Mouse (Mus musculus) MEL (cell line): ENCODE results near the gene Cbarp. TPM values are rescaled to one million over a fixed set of nuclear protein-coding genes. Genes with fewer than 3 reads are reported as not detected.

Source experiments
- DNase-seq: peaks from one replicate; pipeline ENCODE4 v3.0.0; 2011; ENCODE audit warnings: low read depth, low spot score
- H3K27ac ChIP-seq: 2 replicates; pipeline ENCODE4 v1.5.1; 2012; ENCODE audit warnings: low read depth, mild to moderate bottlenecking, control low read depth, low read length, moderate library complexity; ENCODE audit not compliant: control insufficient read depth
- H3K27me3 ChIP-seq, 2 experiments: fragments of 150-350 bp in 1 of 2; sonication (generic) in 1 of 2; 2 replicates each; pipeline ENCODE4 v1.6.1; 2012; ENCODE audit warnings: low read length in 2 of 2, mild to moderate bottlenecking in 2 of 2, improper control_type of control experiment in 1 of 2, moderate library complexity in 1 of 2; ENCODE audit not compliant: insufficient read depth in 2 of 2, control insufficient read depth in 1 of 2
- H3K36me3 ChIP-seq, 2 experiments: 2 replicates each; pipeline ENCODE4 v1.6.1; 2012 to 2014; ENCODE audit warnings: low read length in 2 of 2, improper control_type of control experiment in 1 of 2, inconsistent platforms in 1 of 2, mild to moderate bottlenecking in 1 of 2; ENCODE audit not compliant: insufficient read depth in 2 of 2, control insufficient read depth in 1 of 2
- H3K4me1 ChIP-seq, 2 experiments: fragments of 150-350 bp in 1 of 2; sonication (generic) in 1 of 2; 2 replicates each; pipeline ENCODE4 v1.6.1; 2012; ENCODE audit warnings: low read length in 2 of 2, improper control_type of control experiment in 1 of 2, mild to moderate bottlenecking in 1 of 2; ENCODE audit not compliant: insufficient read depth in 2 of 2, control insufficient read depth in 1 of 2
- H3K4me3 ChIP-seq, 2 experiments: fragments of 150-350 bp in 1 of 2; sonication (generic) in 1 of 2; 2 replicates each; pipeline ENCODE4 v1.5.1; 2012; ENCODE audit warnings: low read depth in 2 of 2, low read length in 2 of 2, mild to moderate bottlenecking in 2 of 2, moderate library complexity in 2 of 2, control low read depth in 1 of 2, improper control_type of control experiment in 1 of 2; ENCODE audit not compliant: control insufficient read depth in 1 of 2, insufficient read depth in 1 of 2
- H3K79me2 ChIP-seq: 2 replicates; pipeline ENCODE4 v1.6.1; 2012; ENCODE audit warnings: mild to moderate bottlenecking, low read length, moderate library complexity; ENCODE audit not compliant: control insufficient read depth, poor library complexity, insufficient read depth
- H3K9ac ChIP-seq: 2 replicates; pipeline ENCODE4 v1.6.1; 2012; ENCODE audit warnings: low read depth, mild to moderate bottlenecking, control low read depth, low read length, moderate library complexity; ENCODE audit not compliant: control insufficient read depth, poor library complexity, severe bottlenecking
- H3K9me3 ChIP-seq: fragments of 150-350 bp; sonication (generic); replicated peaks from 2 replicates; pipeline ENCODE4 v1.6.1; 2012; ENCODE audit warnings: mild to moderate bottlenecking, low read length, improper control_type of control experiment, moderate library complexity; ENCODE audit not compliant: insufficient read depth
- CHD1 ChIP-seq: IDR thresholded peaks from 2 replicates; pipeline ENCODE4 v1.6.1; 2012; ENCODE audit warnings: low read depth, mild to moderate bottlenecking, inconsistent platforms, low read length, improper control_type of control experiment
- CHD2 ChIP-seq: IDR thresholded peaks from 2 replicates; pipeline ENCODE4 v1.6.1; 2011; ENCODE audit warnings: low read length, improper control_type of control experiment
- E2F4 ChIP-seq: IDR thresholded peaks from 2 replicates; pipeline ENCODE4 v1.6.1; 2011; ENCODE audit warnings: low read depth, low read length, improper control_type of control experiment, borderline replicate concordance
- ETS1 ChIP-seq: IDR thresholded peaks from 2 replicates; pipeline ENCODE4 v1.6.1; 2012; ENCODE audit warnings: low read depth, mild to moderate bottlenecking, inconsistent platforms, low read length, improper control_type of control experiment, moderate library complexity
- GABPA ChIP-seq: IDR thresholded peaks from 2 replicates; pipeline ENCODE4 v1.6.1; 2012; ENCODE audit warnings: low read depth, mild to moderate bottlenecking, inconsistent platforms, low read length, improper control_type of control experiment, moderate library complexity
- HCFC1 ChIP-seq: IDR thresholded peaks from 2 replicates; pipeline ENCODE4 v1.6.1; 2012; ENCODE audit warnings: low read depth, mild to moderate bottlenecking, inconsistent platforms, low read length, improper control_type of control experiment, moderate library complexity
- JUND ChIP-seq: IDR thresholded peaks from 2 replicates; pipeline ENCODE4 v1.6.1; 2011; ENCODE audit warnings: low read depth, mild to moderate bottlenecking, improper control_type of control experiment, low read length
- MAFK ChIP-seq: IDR thresholded peaks from 2 replicates; pipeline ENCODE4 v1.6.1; 2011; ENCODE audit warnings: low read depth, mild to moderate bottlenecking, low read length, improper control_type of control experiment, borderline replicate concordance
- MAZ ChIP-seq: IDR thresholded peaks from 2 replicates; pipeline ENCODE4 v1.6.1; 2012; ENCODE audit warnings: low read depth, mild to moderate bottlenecking, inconsistent platforms, low read length, improper control_type of control experiment
- POLR2A ChIP-seq, 2 experiments: IDR thresholded peaks; 2 replicates each; pipeline ENCODE4 v1.6.1; 2011 to 2012; ENCODE audit warnings: low read length in 2 of 2, mild to moderate bottlenecking in 2 of 2, control low read depth in 1 of 2, improper control_type of control experiment in 1 of 2, low read depth in 1 of 2, moderate library complexity in 1 of 2; ENCODE audit not compliant: control insufficient read depth in 1 of 2, insufficient read depth in 1 of 2, poor library complexity in 1 of 2
- POLR2AphosphoS2 ChIP-seq: IDR thresholded peaks from 2 replicates; pipeline ENCODE4 v1.6.1; 2011; ENCODE audit warnings: low read length, improper control_type of control experiment
- SMC3 ChIP-seq: IDR thresholded peaks from 2 replicates; pipeline ENCODE4 v1.6.1; 2011; ENCODE audit warnings: low read depth, low read length, improper control_type of control experiment
- TAL1 ChIP-seq: IDR thresholded peaks from 2 replicates; pipeline ENCODE4 v1.6.1; 2012; ENCODE audit warnings: mild to moderate bottlenecking, inconsistent platforms, low read length, moderate library complexity, mixed read lengths
- TBP ChIP-seq: IDR thresholded peaks from 2 replicates; pipeline ENCODE4 v1.8.0; 2011; ENCODE audit warnings: low read depth, low read length, improper control_type of control experiment
- UBTF ChIP-seq: IDR thresholded peaks from 2 replicates; pipeline ENCODE4 v1.6.1; 2012; ENCODE audit warnings: low read depth, mild to moderate bottlenecking, inconsistent platforms, low read length, improper control_type of control experiment, moderate library complexity, borderline replicate concordance; ENCODE audit not compliant: insufficient read depth
- USF1 ChIP-seq: IDR thresholded peaks from 2 replicates; pipeline ENCODE4 v1.6.1; 2014; ENCODE audit warnings: low read depth, mild to moderate bottlenecking, inconsistent platforms, low read length, improper control_type of control experiment, moderate library complexity
- USF2 ChIP-seq, 2 experiments: IDR thresholded peaks; 2 replicates each; pipeline ENCODE4 v1.6.1; 2011 to 2012; ENCODE audit warnings: improper control_type of control experiment in 2 of 2, low read length in 2 of 2, borderline replicate concordance in 1 of 2, inconsistent platforms in 1 of 2, low read depth in 1 of 2, mild to moderate bottlenecking in 1 of 2; ENCODE audit not compliant: insufficient read depth in 1 of 2
- ZC3H11A ChIP-seq: IDR thresholded peaks from 2 replicates; pipeline ENCODE4 v1.6.1; 2012; ENCODE audit warnings: low read depth, mild to moderate bottlenecking, inconsistent platforms, low read length, improper control_type of control experiment
- ZNF384 ChIP-seq: IDR thresholded peaks from 2 replicates; pipeline ENCODE4 v1.6.1; 2012; ENCODE audit warnings: low read depth, mild to moderate bottlenecking, inconsistent platforms, low read length, improper control_type of control experiment
- polyA plus RNA-seq, 2 experiments: library from polyadenylated mRNA; stranded (reverse) in 1 of 2; unstranded in 1 of 2; fragments of >175 nt in 1 of 2; fragments of >200 nt in 1 of 2; gene quantifications; 2 replicates each; pipeline versions ENCODE4 v1.2.1 to v1.2.4; 2012; ENCODE audit warnings: low replicate concordance in 2 of 2, low read depth in 1 of 2; ENCODE audit not compliant: insufficient read length in 2 of 2, insufficient read depth in 1 of 2, missing spikeins in 1 of 2
- total RNA-seq: library from RNA; depleted of rRNA; stranded (reverse); fragments of 300-350 nt; gene quantifications from 2 replicates; pipeline ENCODE4 v1.2.3, GENCODE M21; 2012

The Cbarp gene
- total and polyA plus RNA-seq, 3 experiments: 6.8 to 19.3 TPM; not detected in 1

GRCm38 (mm10) chr10:80187739-80188138 lies 47.1 kb upstream of the Cbarp start:
- DNase-seq: no peak
- H3K79me2 ChIP-seq: no peaks in the 10 kb centered on the region

GRCm38 (mm10) chr10:80186649-80187048 lies 46.0 kb upstream of the Cbarp start:
- H3K4me3 ChIP-seq: no peak overlapping the region
- no peak for DNase-seq
- no peaks in the 10 kb centered on the region for H3K36me3 ChIP-seq
- no peaks in the 10 kb centered on the region for H3K9me3 ChIP-seq
- H3K79me2 ChIP-seq: no peaks in the 10 kb centered on the region
- no peaks in the 10 kb centered on the region for H3K4me1 ChIP-seq
- H3K9ac ChIP-seq: no peak overlapping the region
- no peaks in the 10 kb centered on the region for H3K27me3 ChIP-seq
- TF ChIP-seq E2F4 (no peak), CHD1 (no peak), JUND (no peak)
- H3K27ac ChIP-seq: no peak overlapping the region

More at GRCm38 (mm10) chr10:80187739-80188138, 47.1 kb upstream of the Cbarp start:
- Histone ChIP-seq H3K27me3 (no peaks in the 10 kb centered on the region), H3K4me3 (no peak overlapping the region), H3K27ac (no peak overlapping the region), H3K4me1 (no peaks in the 10 kb centered on the region), H3K9me3 (no peaks in the 10 kb centered on the region), H3K36me3 (no peaks in the 10 kb centered on the region), H3K9ac (no peak overlapping the region)
- TF ChIP-seq JUND: no peak
- TF ChIP-seq POLR2A (IDR thresholded peaks at IDR 0.05; ENCODE audit: control insufficient read depth in 1 of 2, insufficient read depth in 1 of 2, low read depth in 1 of 2, low read length in 2 of 2, poor library complexity in 1 of 2): no peak
- no peak for TF ChIP-seq MAFK
- TF ChIP-seq GABPA: no peak
- no peak for TF ChIP-seq ETS1
- TF ChIP-seq UBTF: no peak
- TF ChIP-seq TBP: no peak
- TF ChIP-seq SMC3: no peak
- TF ChIP-seq USF1: no peak
- TF ChIP-seq CHD2: no peak
- TF ChIP-seq TAL1: no peak
- no peak for TF ChIP-seq POLR2AphosphoS2
- TF ChIP-seq HCFC1: no peak
- TF ChIP-seq ZNF384: no peak
- no peak for TF ChIP-seq ZC3H11A
- TF ChIP-seq USF2 (IDR thresholded peaks at IDR 0.05; ENCODE audit: borderline replicate concordance in 1 of 2, insufficient read depth in 1 of 2, low read depth in 1 of 2, low read length in 2 of 2): no peak
- TF ChIP-seq MAZ: no peak
